Mouse (Mus musculus): Measurements from ENCODE around the gene 4933403O08Rik.

GRCm38 (mm10) chrX:112238749-112239148, at the start of gene 4933403O08Rik:
- TF ChIP-seq CTCF (IDR thresholded peaks at IDR 0.05; ENCODE audit: low read depth) = no peak
- TF ChIP-seq EP300 (IDR thresholded peaks at IDR 0.05; ENCODE audit: low read depth) = no peak
